Mouse (Mus musculus): ENCODE results near the gene Asic2. TPM values are rescaled to one million over a fixed set of nuclear protein-coding genes. Genes with fewer than 3 reads are reported as not detected.

Asic2 gene
- total and polyA plus RNA-seq, 3 experiments = not detected

DNA sequence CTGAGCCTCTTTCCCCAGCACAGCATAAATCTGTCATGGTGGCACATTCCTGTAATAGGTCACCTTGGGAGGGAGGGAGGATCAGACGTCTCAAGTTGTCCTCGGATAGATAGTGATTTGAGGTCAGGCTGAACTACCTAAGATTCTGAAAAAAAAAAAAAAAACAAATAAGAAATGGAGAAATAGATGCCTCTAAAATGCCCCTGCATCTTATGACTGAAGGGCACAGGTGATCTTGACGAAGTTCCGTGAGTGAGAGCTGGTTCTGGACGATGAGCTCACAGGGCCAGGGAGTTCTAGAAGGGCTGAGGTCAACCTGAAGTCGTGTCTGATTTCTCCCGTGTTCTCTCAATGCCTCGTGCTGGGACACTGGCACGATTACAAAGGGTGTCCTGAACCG, 1110.2 kb downstream of the Asic2 start, which contains the start of gene Spaca3:
TSS of gene Spaca3 (plus strand) at position 301 of the 400 bp plus-strand sequence.
- no peak within 1 kb of the TSS for H3K4me3 ChIP-seq (ENCODE audit: control insufficient read depth in 1 of 2, insufficient read depth in 1 of 2, low read depth in 2 of 2, low read length in 2 of 2)
- no peak within 1 kb of the TSS for H3K27ac ChIP-seq (ENCODE audit: control insufficient read depth, low read depth, low read length)
- TF ChIP-seq KAT2A (conservative IDR thresholded peaks at IDR 0.05; ENCODE audit: low read depth, low read length) = no peak
- TF ChIP-seq MAX (IDR thresholded peaks at IDR 0.05; ENCODE audit: low read length) = no peak
- no peak for TF ChIP-seq BHLHE40 (IDR thresholded peaks at IDR 0.05; ENCODE audit: borderline replicate concordance, low read depth, low read length)
- TF ChIP-seq ZMIZ1 (IDR thresholded peaks at IDR 0.05; ENCODE audit: low read depth, low read length) = no peak
- no peak for TF ChIP-seq SMC3 (IDR thresholded peaks at IDR 0.05; ENCODE audit: low read depth, low read length)
- no peak for TF ChIP-seq RAD21 (IDR thresholded peaks at IDR 0.05; ENCODE audit: low read depth, low read length)
- no peak for TF ChIP-seq MYB (IDR thresholded peaks at IDR 0.05; ENCODE audit: low read depth, low read length)
- no peak for TF ChIP-seq EP300 (IDR thresholded peaks at IDR 0.05; ENCODE audit: low read depth in 1 of 2, low read length in 2 of 2)
- TF ChIP-seq GABPA (IDR thresholded peaks at IDR 0.05; ENCODE audit: low read depth, low read length) = no peak
- H3K9me3 ChIP-seq (replicated peaks; ENCODE audit: insufficient read depth, low read length) = no peaks in the 10 kb centered on the region
- peaks cover 6 to 13% of the 10 kb centered on the region in 2 experiments for H3K4me1 ChIP-seq (ENCODE audit: control insufficient read depth in 1 of 2, insufficient read depth in 2 of 2, low read length in 2 of 2)
- H3K27me3 ChIP-seq (ENCODE audit: control insufficient read depth in 1 of 2, insufficient read depth in 2 of 2, low read length in 2 of 2) = peaks cover 0 to 4% of the 10 kb centered on the region in 2 experiments; a peak in 2 of 4 replicates
- H3K9ac ChIP-seq (ENCODE audit: control insufficient read depth, low read depth, low read length, poor library complexity, severe bottlenecking) = no peak within 1 kb of the TSS
- no peaks in the 10 kb centered on the region for H3K79me2 ChIP-seq (ENCODE audit: control insufficient read depth, insufficient read depth, low read length, poor library complexity)
- H3K36me3 ChIP-seq (ENCODE audit: control insufficient read depth in 1 of 2, insufficient read depth in 2 of 2, low read length in 2 of 2) = peaks cover 0 to 9% of the 10 kb centered on the region in 2 experiments; a peak in 2 of 4 replicates
- DNase-seq (ENCODE audit: low read depth, low spot score) = no peak

DNA sequence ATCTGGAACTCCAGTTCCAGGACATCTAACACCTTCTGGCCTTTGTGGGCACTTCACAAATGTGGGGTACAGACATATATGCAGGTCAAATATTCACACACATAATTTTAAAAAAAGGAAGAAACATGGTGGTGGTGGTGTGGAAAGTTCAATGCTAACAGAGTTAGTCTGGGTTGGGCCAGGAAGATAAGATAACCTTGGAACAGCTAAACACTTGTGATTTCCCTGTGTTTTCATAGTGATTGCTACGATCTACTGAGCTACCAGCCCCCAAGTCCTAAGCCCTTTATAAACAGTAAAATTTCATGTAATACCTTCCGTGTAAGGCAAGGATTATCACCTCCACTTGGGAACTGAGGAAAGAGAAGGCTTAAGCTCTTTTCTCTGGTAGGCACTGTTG, 1111.4 kb downstream of the Asic2 start:
- no peak overlapping the region for H3K4me3 ChIP-seq (ENCODE audit: control insufficient read depth in 1 of 2, insufficient read depth in 1 of 2, low read depth in 2 of 2, low read length in 2 of 2)
- no peak overlapping the region for H3K27ac ChIP-seq (ENCODE audit: control insufficient read depth, low read depth, low read length)
- peaks cover 0 to 4% of the 10 kb centered on the region in 2 experiments; a peak in 2 of 4 replicates for H3K27me3 ChIP-seq (ENCODE audit: control insufficient read depth in 1 of 2, insufficient read depth in 2 of 2, low read length in 2 of 2)
- H3K4me1 ChIP-seq (ENCODE audit: control insufficient read depth in 1 of 2, insufficient read depth in 2 of 2, low read length in 2 of 2) = peaks cover 6 to 13% of the 10 kb centered on the region in 2 experiments
- H3K9me3 ChIP-seq (replicated peaks; ENCODE audit: insufficient read depth, low read length) = no peaks in the 10 kb centered on the region
- no peaks in the 10 kb centered on the region for H3K79me2 ChIP-seq (ENCODE audit: control insufficient read depth, insufficient read depth, low read length, poor library complexity)
- no peak overlapping the region for H3K9ac ChIP-seq (ENCODE audit: control insufficient read depth, low read depth, low read length, poor library complexity, severe bottlenecking)
- TF ChIP-seq NELFE (IDR thresholded peaks at IDR 0.05; ENCODE audit: low read depth, low read length) (no peak), GATA1 (IDR thresholded peaks at IDR 0.05; ENCODE audit: low read depth, low read length) (peak; percentile 50; the same call in 1 of the 2 replicates), TCF12 (IDR thresholded peaks at IDR 0.05; ENCODE audit: low read depth, low read length) (0 out of 2 replicates have a peak, but pooled peaks have one; percentile 8), EP300 (IDR thresholded peaks at IDR 0.05; ENCODE audit: low read depth in 1 of 2, low read length in 2 of 2) (peak in 1 of 2 experiments; percentile 14; a peak in 1 of 4 replicates)
- H3K36me3 ChIP-seq (ENCODE audit: control insufficient read depth in 1 of 2, insufficient read depth in 2 of 2, low read length in 2 of 2) = peaks cover 0 to 9% of the 10 kb centered on the region in 2 experiments; a peak in 2 of 4 replicates
- DNase-seq (ENCODE audit: low read depth, low spot score) = peak; percentile 20

DNA sequence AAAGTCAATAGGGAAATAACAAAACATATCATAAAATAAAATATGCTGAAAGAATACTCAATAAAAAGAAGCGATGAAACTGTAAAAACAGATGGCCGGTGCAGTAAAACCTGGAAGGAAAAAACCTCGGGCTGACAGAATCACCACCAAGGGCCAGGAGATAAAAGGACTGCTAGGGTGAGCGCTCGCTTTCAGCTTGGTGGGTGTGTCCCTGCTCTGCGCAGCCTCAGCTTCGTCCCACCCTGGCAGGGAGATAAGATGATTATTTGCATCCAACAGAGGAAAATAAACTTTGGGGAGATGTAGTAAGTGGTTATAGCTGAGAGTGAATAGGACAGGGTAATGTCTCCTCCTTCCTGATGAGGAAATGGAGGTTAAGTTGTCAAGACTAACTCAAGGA, 1113.3 kb downstream of the Asic2 start:
- no peaks in the 10 kb centered on the region for H3K79me2 ChIP-seq (ENCODE audit: control insufficient read depth, insufficient read depth, low read length, poor library complexity)
- 0 out of 2 replicates have a peak overlapping the region, but pooled peaks have one; percentile 3 for H3K27ac ChIP-seq (ENCODE audit: control insufficient read depth, low read depth, low read length)
- H3K4me1 ChIP-seq (ENCODE audit: control insufficient read depth in 1 of 2, insufficient read depth in 2 of 2, low read length in 2 of 2) = peaks cover 6 to 13% of the 10 kb centered on the region in 2 experiments
- DNase-seq (ENCODE audit: low read depth, low spot score) = peak; percentile 87
- H3K9ac ChIP-seq (ENCODE audit: control insufficient read depth, low read depth, low read length, poor library complexity, severe bottlenecking) = peak overlapping the region; percentile 20
- no peaks in the 10 kb centered on the region for H3K9me3 ChIP-seq (replicated peaks; ENCODE audit: insufficient read depth, low read length)
- H3K4me3 ChIP-seq (ENCODE audit: control insufficient read depth in 1 of 2, insufficient read depth in 1 of 2, low read depth in 2 of 2, low read length in 2 of 2) = peak overlapping the region; percentile 42 to 61
- H3K36me3 ChIP-seq (ENCODE audit: control insufficient read depth in 1 of 2, insufficient read depth in 2 of 2, low read length in 2 of 2) = peaks cover 0 to 9% of the 10 kb centered on the region in 2 experiments; a peak in 2 of 4 replicates
- peaks cover 0 to 4% of the 10 kb centered on the region in 2 experiments; a peak in 1 of 4 replicates for H3K27me3 ChIP-seq (ENCODE audit: control insufficient read depth in 1 of 2, insufficient read depth in 2 of 2, low read length in 2 of 2)
- TF ChIP-seq TAL1 (IDR thresholded peaks at IDR 0.05; ENCODE audit: low read length) = no peak
- TF ChIP-seq NRF1 (IDR thresholded peaks at IDR 0.05; ENCODE audit: insufficient read depth, low read depth, low read length, poor library complexity, severe bottlenecking) = peak; percentile 91
- TF ChIP-seq MYB (IDR thresholded peaks at IDR 0.05; ENCODE audit: low read depth, low read length) = no peak
- TF ChIP-seq SMC3 (IDR thresholded peaks at IDR 0.05; ENCODE audit: low read depth, low read length) = no peak
- TF ChIP-seq CTCF (IDR thresholded peaks at IDR 0.05 in 2 of 3, conservative IDR thresholded peaks at IDR 0.05 in 1 of 3; ENCODE audit: control insufficient read depth in 1 of 3, insufficient read depth in 1 of 3, low read depth in 2 of 3, low read length in 3 of 3, poor library complexity in 1 of 3, severe bottlenecking in 1 of 3) = no peak
- TF ChIP-seq TCF12 (IDR thresholded peaks at IDR 0.05; ENCODE audit: low read depth, low read length) = no peak
- TF ChIP-seq NELFE (IDR thresholded peaks at IDR 0.05; ENCODE audit: low read depth, low read length) = no peak
- no peak for TF ChIP-seq RAD21 (IDR thresholded peaks at IDR 0.05; ENCODE audit: low read depth, low read length)
- no peak for TF ChIP-seq HCFC1 (IDR thresholded peaks at IDR 0.05; ENCODE audit: low read depth, low read length)
- TF ChIP-seq GATA1 (IDR thresholded peaks at IDR 0.05; ENCODE audit: low read depth, low read length) = peak; percentile 83
- no peak for TF ChIP-seq MXI1 (IDR thresholded peaks at IDR 0.05; ENCODE audit: low read depth, low read length)
- no peak for TF ChIP-seq POLR2AphosphoS5 (IDR thresholded peaks at IDR 0.05; ENCODE audit: borderline replicate concordance, low read depth, low read length)
- TF ChIP-seq JUND (IDR thresholded peaks at IDR 0.05; ENCODE audit: low read depth, low read length) = no peak
- TF ChIP-seq POLR2AphosphoS2 (IDR thresholded peaks at IDR 0.05; ENCODE audit: low read length) = no peak
- TF ChIP-seq E2F4 (IDR thresholded peaks at IDR 0.05; ENCODE audit: borderline replicate concordance, low read depth, low read length) = no peak
- TF ChIP-seq BHLHE40 (IDR thresholded peaks at IDR 0.05; ENCODE audit: borderline replicate concordance, low read depth, low read length) = no peak
- peak in 1 of 2 experiments; percentile 38; a peak in 1 of 4 replicates for TF ChIP-seq EP300 (IDR thresholded peaks at IDR 0.05; ENCODE audit: low read depth in 1 of 2, low read length in 2 of 2)
- TF ChIP-seq USF2 (IDR thresholded peaks at IDR 0.05; ENCODE audit: borderline replicate concordance in 1 of 2, insufficient read depth in 1 of 2, low read depth in 1 of 2, low read length in 2 of 2) = no peak
- TF ChIP-seq POLR2A (IDR thresholded peaks at IDR 0.05; ENCODE audit: control insufficient read depth in 1 of 2, insufficient read depth in 1 of 2, low read depth in 1 of 2, low read length in 2 of 2, poor library complexity in 1 of 2) = no peak
